Mouse (Mus musculus) MEL (cell line): ENCODE measurements around the gene Ssna1. TPM values are rescaled to one million over a fixed set of nuclear protein-coding genes. Genes with fewer than 3 reads are reported as not detected.

Experiments
- DNase-seq: peaks from one replicate; pipeline ENCODE4 v3.0.0; 2011; ENCODE audit warnings: low read depth, low spot score
- H3K27ac ChIP-seq: 2 replicates; pipeline ENCODE4 v1.5.1; 2012; ENCODE audit warnings: low read depth, mild to moderate bottlenecking, control low read depth, low read length, moderate library complexity; ENCODE audit not compliant: control insufficient read depth
- H3K27me3 ChIP-seq, 2 experiments: fragments of 150-350 bp in 1 of 2; sonication (generic) in 1 of 2; 2 replicates each; pipeline ENCODE4 v1.6.1; 2012; ENCODE audit warnings: low read length in 2 of 2, mild to moderate bottlenecking in 2 of 2, improper control_type of control experiment in 1 of 2, moderate library complexity in 1 of 2; ENCODE audit not compliant: insufficient read depth in 2 of 2, control insufficient read depth in 1 of 2
- H3K36me3 ChIP-seq, 2 experiments: 2 replicates each; pipeline ENCODE4 v1.6.1; 2012 to 2014; ENCODE audit warnings: low read length in 2 of 2, improper control_type of control experiment in 1 of 2, inconsistent platforms in 1 of 2, mild to moderate bottlenecking in 1 of 2; ENCODE audit not compliant: insufficient read depth in 2 of 2, control insufficient read depth in 1 of 2
- H3K4me1 ChIP-seq, 2 experiments: fragments of 150-350 bp in 1 of 2; sonication (generic) in 1 of 2; 2 replicates each; pipeline ENCODE4 v1.6.1; 2012; ENCODE audit warnings: low read length in 2 of 2, improper control_type of control experiment in 1 of 2, mild to moderate bottlenecking in 1 of 2; ENCODE audit not compliant: insufficient read depth in 2 of 2, control insufficient read depth in 1 of 2
- H3K4me3 ChIP-seq, 2 experiments: fragments of 150-350 bp in 1 of 2; sonication (generic) in 1 of 2; 2 replicates each; pipeline ENCODE4 v1.5.1; 2012; ENCODE audit warnings: low read depth in 2 of 2, low read length in 2 of 2, mild to moderate bottlenecking in 2 of 2, moderate library complexity in 2 of 2, control low read depth in 1 of 2, improper control_type of control experiment in 1 of 2; ENCODE audit not compliant: control insufficient read depth in 1 of 2, insufficient read depth in 1 of 2
- H3K79me2 ChIP-seq: 2 replicates; pipeline ENCODE4 v1.6.1; 2012; ENCODE audit warnings: mild to moderate bottlenecking, low read length, moderate library complexity; ENCODE audit not compliant: control insufficient read depth, poor library complexity, insufficient read depth
- H3K9ac ChIP-seq: 2 replicates; pipeline ENCODE4 v1.6.1; 2012; ENCODE audit warnings: low read depth, mild to moderate bottlenecking, control low read depth, low read length, moderate library complexity; ENCODE audit not compliant: control insufficient read depth, poor library complexity, severe bottlenecking
- H3K9me3 ChIP-seq: fragments of 150-350 bp; sonication (generic); replicated peaks from 2 replicates; pipeline ENCODE4 v1.6.1; 2012; ENCODE audit warnings: mild to moderate bottlenecking, low read length, improper control_type of control experiment, moderate library complexity; ENCODE audit not compliant: insufficient read depth
- CHD2 ChIP-seq: IDR thresholded peaks from 2 replicates; pipeline ENCODE4 v1.6.1; 2011; ENCODE audit warnings: low read length, improper control_type of control experiment
- HCFC1 ChIP-seq: IDR thresholded peaks from 2 replicates; pipeline ENCODE4 v1.6.1; 2012; ENCODE audit warnings: low read depth, mild to moderate bottlenecking, inconsistent platforms, low read length, improper control_type of control experiment, moderate library complexity
- KAT2A ChIP-seq: conservative IDR thresholded peaks from 2 replicates; pipeline ENCODE4 v1.6.1; 2012; ENCODE audit warnings: low read depth, low read length, improper control_type of control experiment, inconsistent platforms
- MAFK ChIP-seq: IDR thresholded peaks from 2 replicates; pipeline ENCODE4 v1.6.1; 2011; ENCODE audit warnings: low read depth, mild to moderate bottlenecking, low read length, improper control_type of control experiment, borderline replicate concordance
- MEF2A ChIP-seq: IDR thresholded peaks from 2 replicates; pipeline ENCODE4 v1.6.1; 2014; ENCODE audit warnings: low read depth, mild to moderate bottlenecking, inconsistent platforms, low read length, improper control_type of control experiment; ENCODE audit not compliant: poor library complexity, insufficient replicate concordance, severe bottlenecking; ENCODE audit errors: extremely low read depth
- MYB ChIP-seq: IDR thresholded peaks from 2 replicates; pipeline ENCODE4 v1.6.1; 2011; ENCODE audit warnings: mild to moderate bottlenecking, low read depth, low read length, improper control_type of control experiment
- MYC ChIP-seq: IDR thresholded peaks from 2 replicates; pipeline ENCODE4 v1.6.1; 2011; ENCODE audit warnings: low read depth, mild to moderate bottlenecking, low read length, improper control_type of control experiment, moderate library complexity
- POLR2A ChIP-seq, 2 experiments: IDR thresholded peaks; 2 replicates each; pipeline ENCODE4 v1.6.1; 2011 to 2012; ENCODE audit warnings: low read length in 2 of 2, mild to moderate bottlenecking in 2 of 2, control low read depth in 1 of 2, improper control_type of control experiment in 1 of 2, low read depth in 1 of 2, moderate library complexity in 1 of 2; ENCODE audit not compliant: control insufficient read depth in 1 of 2, insufficient read depth in 1 of 2, poor library complexity in 1 of 2
- POLR2AphosphoS2 ChIP-seq: IDR thresholded peaks from 2 replicates; pipeline ENCODE4 v1.6.1; 2011; ENCODE audit warnings: low read length, improper control_type of control experiment
- POLR2AphosphoS5 ChIP-seq: IDR thresholded peaks from 2 replicates; pipeline ENCODE4 v1.6.1; 2012; ENCODE audit warnings: low read depth, borderline replicate concordance, mild to moderate bottlenecking, inconsistent platforms, low read length, moderate library complexity, mixed read lengths
- SIN3A ChIP-seq: IDR thresholded peaks from 2 replicates; pipeline ENCODE4 v1.6.1; 2012; ENCODE audit warnings: low read length, improper control_type of control experiment, inconsistent platforms
- USF1 ChIP-seq: IDR thresholded peaks from 2 replicates; pipeline ENCODE4 v1.6.1; 2014; ENCODE audit warnings: low read depth, mild to moderate bottlenecking, inconsistent platforms, low read length, improper control_type of control experiment, moderate library complexity
- USF2 ChIP-seq, 2 experiments: IDR thresholded peaks; 2 replicates each; pipeline ENCODE4 v1.6.1; 2011 to 2012; ENCODE audit warnings: improper control_type of control experiment in 2 of 2, low read length in 2 of 2, borderline replicate concordance in 1 of 2, inconsistent platforms in 1 of 2, low read depth in 1 of 2, mild to moderate bottlenecking in 1 of 2; ENCODE audit not compliant: insufficient read depth in 1 of 2
- ZMIZ1 ChIP-seq: IDR thresholded peaks from 2 replicates; pipeline ENCODE4 v1.6.1; 2012; ENCODE audit warnings: low read depth, mild to moderate bottlenecking, inconsistent platforms, low read length, improper control_type of control experiment, moderate library complexity
- ZNF384 ChIP-seq: IDR thresholded peaks from 2 replicates; pipeline ENCODE4 v1.6.1; 2012; ENCODE audit warnings: low read depth, mild to moderate bottlenecking, inconsistent platforms, low read length, improper control_type of control experiment
- polyA plus RNA-seq, 2 experiments: library from polyadenylated mRNA; stranded (reverse) in 1 of 2; unstranded in 1 of 2; fragments of >175 nt in 1 of 2; fragments of >200 nt in 1 of 2; gene quantifications; 2 replicates each; pipeline versions ENCODE4 v1.2.1 to v1.2.4; 2012; ENCODE audit warnings: low replicate concordance in 2 of 2, low read depth in 1 of 2; ENCODE audit not compliant: insufficient read length in 2 of 2, insufficient read depth in 1 of 2, missing spikeins in 1 of 2
- total RNA-seq: library from RNA; depleted of rRNA; stranded (reverse); fragments of 300-350 nt; gene quantifications from 2 replicates; pipeline ENCODE4 v1.2.3, GENCODE M21; 2012; rRNA removed

Ssna1 gene
- total and polyA plus RNA-seq, 3 experiments: 158 to 226 TPM; not detected in 1

DNA sequence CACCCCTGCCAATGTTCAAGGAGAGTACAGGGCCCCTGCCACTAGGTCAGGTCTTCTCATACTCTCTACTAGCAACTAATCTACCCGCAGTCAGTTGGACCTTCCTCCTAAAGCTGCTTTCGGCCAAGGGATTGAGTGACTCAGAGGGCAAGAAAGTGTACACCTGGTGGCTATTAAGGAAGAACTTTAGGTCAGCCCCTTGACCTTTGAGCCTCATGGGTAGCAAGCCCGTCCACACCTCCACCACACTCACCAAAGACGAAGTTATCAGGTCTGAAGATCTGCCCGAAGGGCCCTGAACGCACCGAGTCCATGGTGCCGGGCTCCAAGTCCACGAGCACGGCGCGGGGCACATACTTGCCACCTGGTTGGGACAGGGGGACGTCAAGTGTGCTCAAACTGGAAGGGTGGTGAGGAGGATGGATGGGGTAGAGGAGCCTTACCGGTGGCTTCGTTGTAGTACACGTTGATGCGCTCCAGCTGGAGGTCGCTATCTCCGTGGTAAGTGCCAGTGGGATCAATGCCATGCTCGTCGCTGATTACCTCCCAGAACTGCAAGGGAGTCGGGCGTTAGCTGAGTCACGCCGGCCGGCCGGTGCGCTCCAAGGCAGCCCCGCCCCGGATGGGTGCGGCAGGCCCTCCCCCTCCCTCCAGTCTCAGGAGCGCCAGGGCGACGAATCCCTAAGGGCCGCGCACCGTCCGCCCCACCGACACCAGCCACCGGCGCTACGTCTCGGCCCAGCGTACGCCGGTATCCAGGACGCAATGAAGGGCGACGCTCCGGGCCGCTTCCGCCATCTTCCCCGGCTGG is 48.4 kb downstream of the Ssna1 start (continued):
- TF ChIP-seq ZNF384 (no peak), USF2 (IDR thresholded peaks at IDR 0.05; ENCODE audit: borderline replicate concordance in 1 of 2, insufficient read depth in 1 of 2, low read depth in 1 of 2, low read length in 2 of 2) (no peak), ZMIZ1 (no peak)

DNA sequence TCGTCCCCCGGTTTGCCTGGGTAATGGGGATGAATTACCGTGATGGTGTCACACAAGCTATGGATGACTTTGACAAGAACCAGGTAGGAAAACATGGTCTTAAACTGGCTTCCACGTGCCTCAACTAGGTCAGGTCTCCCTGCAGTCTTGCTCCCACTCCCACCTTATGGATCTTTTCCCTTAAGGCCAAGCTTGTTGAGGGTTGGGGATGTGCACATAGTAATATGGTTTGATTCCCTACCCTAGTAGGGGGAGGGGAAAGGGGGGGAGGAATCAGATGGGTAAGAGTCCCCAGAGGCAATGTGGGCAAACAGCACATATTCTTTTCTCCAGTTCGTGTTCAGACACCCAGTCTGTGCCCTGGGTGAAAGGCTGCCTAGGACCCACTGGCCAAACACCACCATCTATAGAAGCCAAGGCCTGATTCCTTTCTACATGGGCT is 50.9 kb downstream of the Ssna1 start:
- no peaks in the 10 kb centered on the region for H3K9me3 ChIP-seq
- no peaks in the 10 kb centered on the region for H3K27me3 ChIP-seq
- H3K4me1 ChIP-seq: peaks cover 4 to 8% of the 10 kb centered on the region in 2 experiments; a peak in 3 of 4 replicates
- DNase-seq: peak; percentile 66
- TF ChIP-seq POLR2AphosphoS5: peak; percentile 89
- no peak for TF ChIP-seq KAT2A
- TF ChIP-seq ZMIZ1: no peak; the same call in 1 of the 2 replicates
- TF ChIP-seq SIN3A: 0 out of 2 replicates have a peak, but pooled peaks have one; percentile 11
- no peak for TF ChIP-seq HCFC1
- 0 out of 2 replicates have a peak, but pooled peaks have one; percentile 27 for TF ChIP-seq MYC
- TF ChIP-seq USF2 (IDR thresholded peaks at IDR 0.05; ENCODE audit: borderline replicate concordance in 1 of 2, insufficient read depth in 1 of 2, low read depth in 1 of 2, low read length in 2 of 2): no peak
- peak; percentile 95 for TF ChIP-seq POLR2AphosphoS2
- no peak for TF ChIP-seq MEF2A
- TF ChIP-seq POLR2A (IDR thresholded peaks at IDR 0.05; ENCODE audit: control insufficient read depth in 1 of 2, insufficient read depth in 1 of 2, low read depth in 1 of 2, low read length in 2 of 2, poor library complexity in 1 of 2): peak; percentile 61 to 77; a peak in 3 of 4 replicates
- peak; percentile 21; the same call in 1 of the 2 replicates for TF ChIP-seq CHD2
- TF ChIP-seq MAFK: no peak
- TF ChIP-seq MYB: no peak
- no peak for TF ChIP-seq USF1
- H3K4me3 ChIP-seq: no peak overlapping the region
- H3K9ac ChIP-seq: no peak overlapping the region
- H3K27ac ChIP-seq: no peak overlapping the region
- H3K36me3 ChIP-seq: peaks cover 6 to 9% of the 10 kb centered on the region in 2 experiments
- H3K79me2 ChIP-seq: peaks cover 17% of the 10 kb centered on the region

Other genes starting within 250 kb of the Ssna1 start
Only the 30 nearest of the 34 such genes appear.
- not detected in 2 replicates for gene Entpd8, start 192.1 kb downstream of the Ssna1 start, total RNA-seq
- gene Entpd8, start 192.1 kb downstream of the Ssna1 start, polyA plus RNA-seq: not detected
- gene Noxa1, start 177.3 kb downstream of the Ssna1 start, total RNA-seq: 0.08 TPM in 1 of 2 replicates, not detected in the other
- under 1 TPM in 1 of 2 experiments, not detected in 1; 0.10 TPM for gene Noxa1, start 177.3 kb downstream of the Ssna1 start, polyA plus RNA-seq
- 6.3 and 6.5 TPM in 2 replicates for gene Nrarp, start 91.7 kb downstream of the Ssna1 start, total RNA-seq
- 10 to 100 TPM in 1 of 2 experiments, not detected in 1; 12.3 TPM for gene Nrarp, start 91.7 kb downstream of the Ssna1 start, polyA plus RNA-seq
- gene Tor4a, start 75.6 kb downstream of the Ssna1 start, total RNA-seq: 7.6 and 9.1 TPM in 2 replicates
- 10 to 100 TPM in 1 of 2 experiments, not detected in 1; 13.7 TPM for gene Tor4a, start 75.6 kb downstream of the Ssna1 start, polyA plus RNA-seq
- 62.9 and 63.1 TPM in 2 replicates for gene Nelfb, start 60.9 kb downstream of the Ssna1 start, total RNA-seq
- 10 to 100 TPM in 1 of 2 experiments, not detected in 1; 83.5 TPM for gene Nelfb, start 60.9 kb downstream of the Ssna1 start, polyA plus RNA-seq
- not detected in 2 replicates for gene Stpg3, start 57.8 kb downstream of the Ssna1 start, total RNA-seq
- under 1 TPM in 1 of 2 experiments, not detected in 1; 0.07 TPM for gene Stpg3, start 57.8 kb downstream of the Ssna1 start, polyA plus RNA-seq
- 1.1 TPM in 1 of 2 replicates, not detected in the other for gene Fam166a, start 53.7 kb downstream of the Ssna1 start, total RNA-seq
- gene Fam166a, start 53.7 kb downstream of the Ssna1 start, polyA plus RNA-seq: 10 to 100 TPM in 1 of 2 experiments, not detected in 1; 15.6 TPM
- 979 and 1,089 TPM in 2 replicates for gene Tubb4b, start 47.7 kb downstream of the Ssna1 start, total RNA-seq
- gene Tubb4b, start 47.7 kb downstream of the Ssna1 start, polyA plus RNA-seq: 1,000 to 10,000 TPM in 1 of 2 experiments, 100 to 1,000 TPM in 1; 183 to 1,037 TPM
- 0.04 TPM in 1 of 2 replicates, not detected in the other for gene Slc34a3, start 38.1 kb downstream of the Ssna1 start, total RNA-seq
- under 1 TPM in 1 of 2 experiments, not detected in 1; 0.03 TPM for gene Slc34a3, start 38.1 kb downstream of the Ssna1 start, polyA plus RNA-seq
- not detected in 2 replicates for gene Rnf224, start 35.7 kb downstream of the Ssna1 start, total RNA-seq
- under 1 TPM in 1 of 2 experiments, not detected in 1; 0.10 TPM for gene Rnf224, start 35.7 kb downstream of the Ssna1 start, polyA plus RNA-seq
- gene Rnf208, start 30.2 kb downstream of the Ssna1 start, total RNA-seq: 6.0 and 7.4 TPM in 2 replicates
- 10 to 100 TPM in 1 of 2 experiments, not detected in 1; 21.8 TPM for gene Rnf208, start 30.2 kb downstream of the Ssna1 start, polyA plus RNA-seq
- gene Cysrt1, start 30.0 kb downstream of the Ssna1 start, total RNA-seq: 0.15 and 0.26 TPM in 2 replicates
- under 1 TPM in 1 of 2 experiments, not detected in 1; 0.19 TPM for gene Cysrt1, start 30.0 kb downstream of the Ssna1 start, polyA plus RNA-seq
- gene AL732309.1, start 25.6 kb downstream of the Ssna1 start, total RNA-seq: 8.2 and 11.5 TPM in 2 replicates
- gene AL732309.1, start 25.6 kb downstream of the Ssna1 start, polyA plus RNA-seq: 1 to 10 TPM in 1 of 2 experiments, not detected in 1; 4.8 TPM
- gene Tmem203, start 17.0 kb downstream of the Ssna1 start, total RNA-seq: 8.1 and 8.4 TPM in 2 replicates
- gene Tmem203, start 17.0 kb downstream of the Ssna1 start, polyA plus RNA-seq: 10 to 100 TPM in 1 of 2 experiments, not detected in 1; 17.0 TPM
- gene Tprn, start 9.8 kb downstream of the Ssna1 start, total RNA-seq: 26.1 and 32.9 TPM in 2 replicates
- gene Tprn, start 9.8 kb downstream of the Ssna1 start, polyA plus RNA-seq: 10 to 100 TPM in 1 of 2 experiments, not detected in 1; 50.8 TPM
- gene Anapc2, start within 50 bp of the Ssna1 start, total RNA-seq: 9.8 and 10.3 TPM in 2 replicates
- 10 to 100 TPM in 1 of 2 experiments, not detected in 1; 67.0 TPM for gene Anapc2, start within 50 bp of the Ssna1 start, polyA plus RNA-seq
- not detected in 2 replicates for gene Tmem210, start 15.7 kb upstream of the Ssna1 start, total RNA-seq
- gene Tmem210, start 15.7 kb upstream of the Ssna1 start, polyA plus RNA-seq: not detected
- not detected in 2 replicates for gene Lrrc26, start 17.5 kb upstream of the Ssna1 start, total RNA-seq
- not detected for gene Lrrc26, start 17.5 kb upstream of the Ssna1 start, polyA plus RNA-seq
- not detected in 2 replicates for gene Grin1, start 46.7 kb upstream of the Ssna1 start, total RNA-seq
- gene Grin1, start 46.7 kb upstream of the Ssna1 start, polyA plus RNA-seq: under 1 TPM in 1 of 2 experiments, not detected in 1; 0.07 TPM
- gene Man1b1, start 59.9 kb upstream of the Ssna1 start, total RNA-seq: 37.7 and 49.6 TPM in 2 replicates
- gene Man1b1, start 59.9 kb upstream of the Ssna1 start, polyA plus RNA-seq: 10 to 100 TPM in 1 of 2 experiments, not detected in 1; 50.1 TPM
- gene Dpp7, start 83.9 kb upstream of the Ssna1 start, total RNA-seq: 24.0 and 25.9 TPM in 2 replicates
- gene Dpp7, start 83.9 kb upstream of the Ssna1 start, polyA plus RNA-seq: 10 to 100 TPM in 1 of 2 experiments, not detected in 1; 24.6 TPM
- 3.6 and 4.7 TPM in 2 replicates for gene Uap1l1, start 93.2 kb upstream of the Ssna1 start, total RNA-seq
- 10 to 100 TPM in 1 of 2 experiments, not detected in 1; 12.6 TPM for gene Uap1l1, start 93.2 kb upstream of the Ssna1 start, polyA plus RNA-seq
- 39.7 and 51.9 TPM in 2 replicates for gene Sapcd2, start 99.9 kb upstream of the Ssna1 start, total RNA-seq
- gene Sapcd2, start 99.9 kb upstream of the Ssna1 start, polyA plus RNA-seq: 10 to 100 TPM in 1 of 2 experiments, not detected in 1; 58.2 TPM
- gene Entpd2, start 123.4 kb upstream of the Ssna1 start, total RNA-seq: not detected in 2 replicates
- gene Entpd2, start 123.4 kb upstream of the Ssna1 start, polyA plus RNA-seq: not detected
- not detected in 2 replicates for gene Npdc1, start 126.9 kb upstream of the Ssna1 start, total RNA-seq
- not detected for gene Npdc1, start 126.9 kb upstream of the Ssna1 start, polyA plus RNA-seq
- gene Fut7, start 150.8 kb upstream of the Ssna1 start, total RNA-seq: 0.08 and 0.10 TPM in 2 replicates
- under 1 TPM in 1 of 2 experiments, not detected in 1; 0.21 TPM for gene Fut7, start 150.8 kb upstream of the Ssna1 start, polyA plus RNA-seq
- gene Abca2, start 156.3 kb upstream of the Ssna1 start, total RNA-seq: 8.7 and 10.4 TPM in 2 replicates
- gene Abca2, start 156.3 kb upstream of the Ssna1 start, polyA plus RNA-seq: 10 to 100 TPM in 1 of 2 experiments, not detected in 1; 42.2 TPM
- 0.23 and 0.27 TPM in 2 replicates for gene Clic3, start 184.4 kb upstream of the Ssna1 start, total RNA-seq
- gene Clic3, start 184.4 kb upstream of the Ssna1 start, polyA plus RNA-seq: under 1 TPM in 1 of 2 experiments, not detected in 1; 0.15 TPM
- 13.2 and 18.5 TPM in 2 replicates for gene Paxx, start 188.7 kb upstream of the Ssna1 start, total RNA-seq
- 10 to 100 TPM in 1 of 2 experiments, not detected in 1; 22.1 TPM for gene Paxx, start 188.7 kb upstream of the Ssna1 start, polyA plus RNA-seq
- gene Ptgds, start 197.6 kb upstream of the Ssna1 start, total RNA-seq: not detected in 2 replicates
- gene Ptgds, start 197.6 kb upstream of the Ssna1 start, polyA plus RNA-seq: not detected